Mouse (Mus musculus) MEL (cell line): Measurements from ENCODE around the gene Lamb3. TPM values are rescaled to one million over a fixed set of nuclear protein-coding genes. Genes with fewer than 3 reads are reported as not detected.

Experiments
- DNase-seq: peaks from one replicate; pipeline ENCODE4 v3.0.0; 2011; ENCODE audit warnings: low read depth, low spot score
- H3K27ac ChIP-seq: 2 replicates; pipeline ENCODE4 v1.5.1; 2012; ENCODE audit warnings: low read depth, mild to moderate bottlenecking, control low read depth, low read length, moderate library complexity; ENCODE audit not compliant: control insufficient read depth
- H3K27me3 ChIP-seq, 2 experiments: fragments of 150-350 bp in 1 of 2; sonication (generic) in 1 of 2; 2 replicates each; pipeline ENCODE4 v1.6.1; 2012; ENCODE audit warnings: low read length in 2 of 2, mild to moderate bottlenecking in 2 of 2, improper control_type of control experiment in 1 of 2, moderate library complexity in 1 of 2; ENCODE audit not compliant: insufficient read depth in 2 of 2, control insufficient read depth in 1 of 2
- H3K36me3 ChIP-seq, 2 experiments: 2 replicates each; pipeline ENCODE4 v1.6.1; 2012 to 2014; ENCODE audit warnings: low read length in 2 of 2, improper control_type of control experiment in 1 of 2, inconsistent platforms in 1 of 2, mild to moderate bottlenecking in 1 of 2; ENCODE audit not compliant: insufficient read depth in 2 of 2, control insufficient read depth in 1 of 2
- H3K4me1 ChIP-seq, 2 experiments: fragments of 150-350 bp in 1 of 2; sonication (generic) in 1 of 2; 2 replicates each; pipeline ENCODE4 v1.6.1; 2012; ENCODE audit warnings: low read length in 2 of 2, improper control_type of control experiment in 1 of 2, mild to moderate bottlenecking in 1 of 2; ENCODE audit not compliant: insufficient read depth in 2 of 2, control insufficient read depth in 1 of 2
- H3K4me3 ChIP-seq, 2 experiments: fragments of 150-350 bp in 1 of 2; sonication (generic) in 1 of 2; 2 replicates each; pipeline ENCODE4 v1.5.1; 2012; ENCODE audit warnings: low read depth in 2 of 2, low read length in 2 of 2, mild to moderate bottlenecking in 2 of 2, moderate library complexity in 2 of 2, control low read depth in 1 of 2, improper control_type of control experiment in 1 of 2; ENCODE audit not compliant: control insufficient read depth in 1 of 2, insufficient read depth in 1 of 2
- H3K79me2 ChIP-seq: 2 replicates; pipeline ENCODE4 v1.6.1; 2012; ENCODE audit warnings: mild to moderate bottlenecking, low read length, moderate library complexity; ENCODE audit not compliant: control insufficient read depth, poor library complexity, insufficient read depth
- H3K9ac ChIP-seq: 2 replicates; pipeline ENCODE4 v1.6.1; 2012; ENCODE audit warnings: low read depth, mild to moderate bottlenecking, control low read depth, low read length, moderate library complexity; ENCODE audit not compliant: control insufficient read depth, poor library complexity, severe bottlenecking
- H3K9me3 ChIP-seq: fragments of 150-350 bp; sonication (generic); replicated peaks from 2 replicates; pipeline ENCODE4 v1.6.1; 2012; ENCODE audit warnings: mild to moderate bottlenecking, low read length, improper control_type of control experiment, moderate library complexity; ENCODE audit not compliant: insufficient read depth
- CHD1 ChIP-seq: IDR thresholded peaks from 2 replicates; pipeline ENCODE4 v1.6.1; 2012; ENCODE audit warnings: low read depth, mild to moderate bottlenecking, inconsistent platforms, low read length, improper control_type of control experiment
- ELF1 ChIP-seq: IDR thresholded peaks from 2 replicates; pipeline ENCODE4 v1.6.1; 2014; ENCODE audit warnings: low read depth, mild to moderate bottlenecking, inconsistent platforms, low read length, improper control_type of control experiment, moderate library complexity
- EP300 ChIP-seq, 2 experiments: IDR thresholded peaks; 2 replicates each; pipeline ENCODE4 v1.6.1; 2011; ENCODE audit warnings: improper control_type of control experiment in 2 of 2, low read length in 2 of 2, low read depth in 1 of 2, mild to moderate bottlenecking in 1 of 2
- ETS1 ChIP-seq: IDR thresholded peaks from 2 replicates; pipeline ENCODE4 v1.6.1; 2012; ENCODE audit warnings: low read depth, mild to moderate bottlenecking, inconsistent platforms, low read length, improper control_type of control experiment, moderate library complexity
- GATA1 ChIP-seq: IDR thresholded peaks from 2 replicates; pipeline ENCODE4 v1.6.1; 2011; ENCODE audit warnings: low read depth, low read length, improper control_type of control experiment
- MAFK ChIP-seq: IDR thresholded peaks from 2 replicates; pipeline ENCODE4 v1.6.1; 2011; ENCODE audit warnings: low read depth, mild to moderate bottlenecking, low read length, improper control_type of control experiment, borderline replicate concordance
- MAX ChIP-seq: IDR thresholded peaks from 2 replicates; pipeline ENCODE4 v1.6.1; 2011; ENCODE audit warnings: low read length, improper control_type of control experiment
- MEF2A ChIP-seq: IDR thresholded peaks from 2 replicates; pipeline ENCODE4 v1.6.1; 2014; ENCODE audit warnings: low read depth, mild to moderate bottlenecking, inconsistent platforms, low read length, improper control_type of control experiment; ENCODE audit not compliant: poor library complexity, insufficient replicate concordance, severe bottlenecking; ENCODE audit errors: extremely low read depth
- MYB ChIP-seq: IDR thresholded peaks from 2 replicates; pipeline ENCODE4 v1.6.1; 2011; ENCODE audit warnings: mild to moderate bottlenecking, low read depth, low read length, improper control_type of control experiment
- NELFE ChIP-seq: IDR thresholded peaks from 2 replicates; pipeline ENCODE4 v1.6.1; 2011; ENCODE audit warnings: low read depth, low read length, improper control_type of control experiment
- RAD21 ChIP-seq: IDR thresholded peaks from 2 replicates; pipeline ENCODE4 v1.6.1; 2011; ENCODE audit warnings: mild to moderate bottlenecking, low read depth, low read length, improper control_type of control experiment
- RCOR1 ChIP-seq: IDR thresholded peaks from 2 replicates; pipeline ENCODE4 v1.6.1; 2012; ENCODE audit warnings: low read depth, mild to moderate bottlenecking, inconsistent platforms, low read length, improper control_type of control experiment
- SIN3A ChIP-seq: IDR thresholded peaks from 2 replicates; pipeline ENCODE4 v1.6.1; 2012; ENCODE audit warnings: low read length, improper control_type of control experiment, inconsistent platforms
- SMC3 ChIP-seq: IDR thresholded peaks from 2 replicates; pipeline ENCODE4 v1.6.1; 2011; ENCODE audit warnings: low read depth, low read length, improper control_type of control experiment
- USF1 ChIP-seq: IDR thresholded peaks from 2 replicates; pipeline ENCODE4 v1.6.1; 2014; ENCODE audit warnings: low read depth, mild to moderate bottlenecking, inconsistent platforms, low read length, improper control_type of control experiment, moderate library complexity
- ZC3H11A ChIP-seq: IDR thresholded peaks from 2 replicates; pipeline ENCODE4 v1.6.1; 2012; ENCODE audit warnings: low read depth, mild to moderate bottlenecking, inconsistent platforms, low read length, improper control_type of control experiment
- ZKSCAN1 ChIP-seq: IDR thresholded peaks from 2 replicates; pipeline ENCODE4 v1.6.1; 2012; ENCODE audit warnings: low read depth, mild to moderate bottlenecking, inconsistent platforms, low read length, improper control_type of control experiment, moderate library complexity
- polyA plus RNA-seq, 2 experiments: library from polyadenylated mRNA; stranded (reverse) in 1 of 2; unstranded in 1 of 2; fragments of >175 nt in 1 of 2; fragments of >200 nt in 1 of 2; gene quantifications; 2 replicates each; pipeline versions ENCODE4 v1.2.1 to v1.2.4; 2012; ENCODE audit warnings: low replicate concordance in 2 of 2, low read depth in 1 of 2; ENCODE audit not compliant: insufficient read length in 2 of 2, insufficient read depth in 1 of 2, missing spikeins in 1 of 2
- total RNA-seq: library from RNA; depleted of rRNA; stranded (reverse); fragments of 300-350 nt; gene quantifications from 2 replicates; pipeline ENCODE4 v1.2.3, GENCODE M21; 2012

The Lamb3 gene
- total and polyA plus RNA-seq, 3 experiments = 0.03 to 0.35 TPM; not detected in 1

GRCm38 (mm10) chr1:193229570-193229969 lies 22.1 kb downstream of the Lamb3 start:
- H3K4me3 ChIP-seq = no peak overlapping the region
- no peaks in the 10 kb centered on the region for H3K79me2 ChIP-seq
- TF ChIP-seq CHD1 (no peak), MAX (no peak), ZKSCAN1 (no peak), SIN3A (no peak), ETS1 (no peak), RCOR1 (no peak), NELFE (no peak), ZC3H11A (no peak), USF1 (no peak)
- H3K36me3 ChIP-seq = no peaks in the 10 kb centered on the region
- DNase-seq = no peak
- H3K27me3 ChIP-seq = peaks cover 0 to 3% of the 10 kb centered on the region in 2 experiments; a peak in 2 of 4 replicates
- H3K4me1 ChIP-seq = no peaks in the 10 kb centered on the region
- no peak overlapping the region for H3K9ac ChIP-seq
- H3K27ac ChIP-seq = no peak overlapping the region
- H3K9me3 ChIP-seq = no peaks in the 10 kb centered on the region

GRCm38 (mm10) chr1:193230531-193230930 lies 23.0 kb downstream of the Lamb3 start:
- H3K27me3 ChIP-seq = peaks cover 0 to 3% of the 10 kb centered on the region in 2 experiments; a peak in 2 of 4 replicates
- no peak overlapping the region for H3K27ac ChIP-seq
- no peaks in the 10 kb centered on the region for H3K9me3 ChIP-seq
- no peak for TF ChIP-seq EP300 (IDR thresholded peaks at IDR 0.05; ENCODE audit: low read depth in 1 of 2, low read length in 2 of 2)
- no peak for TF ChIP-seq MYB
- no peak for TF ChIP-seq SMC3
- no peaks in the 10 kb centered on the region for H3K79me2 ChIP-seq
- no peak for DNase-seq
- no peak overlapping the region for H3K4me3 ChIP-seq
- no peaks in the 10 kb centered on the region for H3K4me1 ChIP-seq
- H3K9ac ChIP-seq = no peak overlapping the region
- H3K36me3 ChIP-seq = no peaks in the 10 kb centered on the region

GRCm38 (mm10) chr1:193230935-193231334 lies 23.4 kb downstream of the Lamb3 start:
- Histone ChIP-seq H3K4me1 (no peaks in the 10 kb centered on the region), H3K79me2 (no peaks in the 10 kb centered on the region), H3K4me3 (no peak overlapping the region), H3K27me3 (peaks cover 0 to 3% of the 10 kb centered on the region in 2 experiments; a peak in 1 of 4 replicates), H3K36me3 (no peaks in the 10 kb centered on the region)
- DNase-seq = peak; percentile 62
- TF ChIP-seq ELF1 (peak; percentile 58), GATA1 (0 out of 2 replicates have a peak, but pooled peaks have one; percentile 30), RAD21 (no peak), MEF2A (no peak), MAFK (no peak)
- TF ChIP-seq, all 39 proteins: peak for 2
- Histone ChIP-seq H3K27ac (no peak overlapping the region), H3K9ac (no peak overlapping the region), H3K9me3 (no peaks in the 10 kb centered on the region)
